Mouse (Mus musculus) liver, embryonic 16.5 days (tissue): ENCODE measurements around the gene Mpzl1. TPM values are rescaled to one million over a fixed set of nuclear protein-coding genes. Genes with fewer than 3 reads are reported as not detected.

Source experiments
- ATAC-seq: fragments of 200-750 bp; cut with Nextera tagmentation; 2 replicates; pipeline ENCODE4 v1.8.0; 2017; ENCODE audit warnings: low read depth, mild to moderate bottlenecking, moderate number of reproducible peaks, moderate library complexity
- H3K27ac ChIP-seq: fragments of 300-500 bp; sonication (generic); 2 replicates; pipeline ENCODE4 v1.5.1; 2014; ENCODE audit warnings: mild to moderate bottlenecking, low read length
- H3K27me3 ChIP-seq: fragments of 300-500 bp; sonication (generic); 2 replicates; pipeline ENCODE4 v1.6.1; 2014; ENCODE audit warnings: low read depth, low read length, mixed read lengths; ENCODE audit not compliant: control insufficient read depth, insufficient read depth
- H3K36me3 ChIP-seq: fragments of 300-500 bp; sonication (generic); 2 replicates; pipeline ENCODE4 v1.6.1; 2014; ENCODE audit warnings: mild to moderate bottlenecking; ENCODE audit not compliant: control insufficient read depth, insufficient read depth
- H3K4me1 ChIP-seq: fragments of 300-500 bp; sonication (generic); 2 replicates; pipeline ENCODE4 v1.6.1; 2014; ENCODE audit warnings: low read depth, low read length, mixed read lengths; ENCODE audit not compliant: control insufficient read depth
- H3K4me2 ChIP-seq: fragments of 300-500 bp; sonication (generic); 2 replicates; pipeline ENCODE4 v1.6.1; 2014; ENCODE audit warnings: low read depth, low read length, mixed read lengths
- H3K4me3 ChIP-seq: fragments of 300-500 bp; sonication (generic); 2 replicates; pipeline ENCODE4 v1.5.1; 2014; ENCODE audit warnings: low read depth, mild to moderate bottlenecking, low read length
- H3K9ac ChIP-seq: fragments of 300-500 bp; sonication (generic); 2 replicates; pipeline ENCODE4 v1.6.1; 2014; ENCODE audit warnings: low read depth, low read length
- H3K9me3 ChIP-seq: fragments of 300-500 bp; sonication (generic); replicated peaks from 2 replicates; pipeline ENCODE4 v1.6.1; 2016; ENCODE audit warnings: low read length; ENCODE audit not compliant: control insufficient read depth
- WGBS: fragments of 180-500 bp; shearing (Covaris S2); extraction: QIAGEN DNeasy Blood & Tissue Kit; methylation state at CpG from one replicate; pipeline ENCODE4 v1.1.7; 2014; ENCODE audit not compliant: insufficient replicate concordance; 5-methylcytosine and 5-hydroxymethylcytosine counted together
- polyA plus RNA-seq: library from polyadenylated mRNA; unstranded; fragments of >200 nt; fragmentation: Nextera tagmentation; extraction: Ambion mirVana; gene quantifications from 2 replicates; pipeline ENCODE4 v1.2.1, GENCODE M21; 2015

Mpzl1 gene
- polyA plus RNA-seq, 1 experiment from 2014 or later, result 21.9 TPM

- Histone ChIP-seq H3K27me3 (no peaks in the 10 kb centered on the region), H3K36me3 (no peaks in the 10 kb centered on the region; the same call in 1 of the 2 replicates), H3K27ac (no peak overlapping the region), H3K4me3 (no peak overlapping the region), H3K4me2 (no peak overlapping the region), H3K9ac (no peak overlapping the region), H3K4me1 (no peaks in the 10 kb centered on the region), H3K9me3 (no peaks in the 10 kb centered on the region)
- no peak for ATAC-seq
- WGBS, result 57% methylated on average over 10 of the region's 10 CpGs
These were observed 32.5 kb downstream of the Mpzl1 start for GRCm38 (mm10) chr1:165601775-165602280.

GRCm38 (mm10) chr1:165594699-165595421 lies 39.5 kb downstream of the Mpzl1 start:
- Histone ChIP-seq H3K9ac (no peak overlapping the region), H3K4me1 (no peaks in the 10 kb centered on the region; the same call in 1 of the 2 replicates), H3K27me3 (no peaks in the 10 kb centered on the region), H3K36me3 (no peaks in the 10 kb centered on the region), H3K4me2 (no peak overlapping the region), H3K9me3 (no peaks in the 10 kb centered on the region), H3K27ac (no peak overlapping the region), H3K4me3 (no peak overlapping the region)
- no peak for ATAC-seq
- WGBS, result 75% methylated on average over 15 of the region's 15 CpGs

GRCm38 (mm10) chr1:165592295-165593082 lies 41.8 kb downstream of the Mpzl1 start:
- Histone ChIP-seq H3K4me2 (no peak overlapping the region), H3K4me1 (no peaks in the 10 kb centered on the region; the same call in 1 of the 2 replicates), H3K36me3 (no peaks in the 10 kb centered on the region), H3K4me3 (no peak overlapping the region), H3K27ac (no peak overlapping the region), H3K27me3 (no peaks in the 10 kb centered on the region), H3K9ac (no peak overlapping the region), H3K9me3 (no peaks in the 10 kb centered on the region)
- 33% methylated on average over 14 of the region's 14 CpGs for WGBS
- ATAC-seq, result peak; percentile 43; the same call in 1 of the 2 replicates

- Histone ChIP-seq H3K4me1 (no peaks in the 10 kb centered on the region; the same call in 1 of the 2 replicates), H3K4me3 (no peak overlapping the region), H3K36me3 (no peaks in the 10 kb centered on the region), H3K27me3 (no peaks in the 10 kb centered on the region), H3K9me3 (no peaks in the 10 kb centered on the region), H3K4me2 (no peak overlapping the region), H3K9ac (no peak overlapping the region), H3K27ac (no peak overlapping the region)
- WGBS, result 54% methylated on average over 8 of the region's 8 CpGs
- ATAC-seq, result no peak
These were observed 43.6 kb downstream of the Mpzl1 start for GRCm38 (mm10) chr1:165590760-165591159.

GRCm38 (mm10) chr1:165589280-165590048 lies 44.9 kb downstream of the Mpzl1 start:
- no peak overlapping the region for H3K9ac ChIP-seq
- H3K4me3 ChIP-seq, result no peak overlapping the region
- no peaks in the 10 kb centered on the region for H3K9me3 ChIP-seq
- H3K4me2 ChIP-seq, result no peak overlapping the region
- H3K27ac ChIP-seq, result no peak overlapping the region
- H3K27me3 ChIP-seq, result no peaks in the 10 kb centered on the region
- 40% methylated on average over 10 of the region's 10 CpGs for WGBS
- no peaks in the 10 kb centered on the region for H3K36me3 ChIP-seq
- ATAC-seq, result peak; percentile 39; the same call in 1 of the 2 replicates
- no peaks in the 10 kb centered on the region; the same call in 1 of the 2 replicates for H3K4me1 ChIP-seq

- no peaks in the 10 kb centered on the region; the same call in 1 of the 2 replicates for H3K4me1 ChIP-seq
- no peaks in the 10 kb centered on the region for H3K27me3 ChIP-seq
- no peak overlapping the region for H3K27ac ChIP-seq
- H3K36me3 ChIP-seq, result no peaks in the 10 kb centered on the region
- no peak overlapping the region for H3K4me2 ChIP-seq
- H3K4me3 ChIP-seq, result no peak overlapping the region
- no peak overlapping the region for H3K9ac ChIP-seq
- 46% methylated on average over 8 of the region's 8 CpGs for WGBS
- no peak for ATAC-seq
- no peaks in the 10 kb centered on the region for H3K9me3 ChIP-seq
These were observed 46.5 kb downstream of the Mpzl1 start for GRCm38 (mm10) chr1:165587845-165588244.

GRCm38 (mm10) chr1:165586366-165586765 lies 48.0 kb downstream of the Mpzl1 start:
- no peak overlapping the region for H3K9ac ChIP-seq
- WGBS, result 63% methylated on average over 1 of the region's 1 CpGs
- ATAC-seq, result no peak

GRCm38 (mm10) chr1:165585389-165586104 lies 48.8 kb downstream of the Mpzl1 start:
- no peaks in the 10 kb centered on the region; the same call in 1 of the 2 replicates for H3K4me1 ChIP-seq
- H3K9ac ChIP-seq, result no peak overlapping the region
- H3K4me3 ChIP-seq, result no peak overlapping the region
- H3K9me3 ChIP-seq, result no peaks in the 10 kb centered on the region
- 58% methylated on average over 14 of the region's 14 CpGs for WGBS
- H3K27ac ChIP-seq, result no peak overlapping the region
- no peak for ATAC-seq
- H3K36me3 ChIP-seq, result no peaks in the 10 kb centered on the region
- no peak overlapping the region for H3K4me2 ChIP-seq
- H3K27me3 ChIP-seq, result no peaks in the 10 kb centered on the region

More at GRCm38 (mm10) chr1:165586366-165586765, 48.0 kb downstream of the Mpzl1 start:
- Histone ChIP-seq H3K27me3 (no peaks in the 10 kb centered on the region), H3K4me2 (no peak overlapping the region), H3K27ac (no peak overlapping the region), H3K9me3 (no peaks in the 10 kb centered on the region), H3K4me1 (no peaks in the 10 kb centered on the region; the same call in 1 of the 2 replicates), H3K36me3 (no peaks in the 10 kb centered on the region), H3K4me3 (no peak overlapping the region)
